ENCODE assay signal across 26 mouse cellular contexts in genomic region chr1:40586776-40587175, GRCm38 (mm10). TPM values are rescaled to one million over a fixed set of nuclear protein-coding genes. Genes with fewer than 3 reads are reported as not detected.
A peak's percentile ranks its signal among the peaks of the same experiment; 100 is the strongest.
DNase-seq lines count a peak whose midpoint lies in the region; ATAC-seq and TF ChIP-seq lines count a peak whose summit lies in the region.
"Had no signal": no experiment of that assay in that cellular context is flagged by ENCODE, and none has a peak within 500 bp of the region (broad histone marks: within the 10 kb centered on the region; RNA-seq: fewer than 3 reads in every experiment).

No protein-coding gene starts in this region.

- no peak overlapping the region for H3K4me2 ChIP-seq in heart, embryonic 11.5 days
- H3K4me2 ChIP-seq: hindbrain, embryonic 13.5 days; limb, embryonic 15.5 days; liver, embryonic 15.5 days; neural tube, embryonic 13.5 days had no signal

- TF ChIP-seq CTCF in gastrocnemius, adult 2 months (IDR thresholded peaks at IDR 0.05) = no peak

- H3K27me3 ChIP-seq in heart, embryonic 11.5 days (ENCODE audit: control insufficient read depth, insufficient read depth, low read length) = no peaks in the 10 kb centered on the region
- H3K27me3 ChIP-seq: hindbrain, embryonic 13.5 days; limb, embryonic 15.5 days; liver, embryonic 15.5 days; neural tube, embryonic 13.5 days had no signal

- intact Hi-C loops in heart, postnatal 10 days (cut with DNase I) = no loop called here
- intact Hi-C loops in gastrocnemius, adult 2 months (cut with DNase I) = loop anchor here (5.0 kb wide), 1 partner anchor 91 kb away; no protein-coding TSS in a partner anchor

- no peak overlapping the region for H3K9ac ChIP-seq in heart, embryonic 11.5 days (ENCODE audit: low read depth, low read length)
- H3K9ac ChIP-seq: hindbrain, embryonic 13.5 days; limb, embryonic 15.5 days; liver, embryonic 15.5 days; neural tube, embryonic 13.5 days had no signal

- no peaks in the 10 kb centered on the region for H3K36me3 ChIP-seq in heart, embryonic 11.5 days (ENCODE audit: control insufficient read depth, insufficient read depth, low read length)
- H3K36me3 ChIP-seq: hindbrain, embryonic 13.5 days; limb, embryonic 15.5 days; liver, embryonic 15.5 days; midbrain, embryonic 10.5 days; neural tube, embryonic 13.5 days had no signal

- ATAC-seq in heart, embryonic 11.5 days (replicated peaks; ENCODE audit: insufficient number of reproducible peaks, low FRiP score, low TSS enrichment) = no peak
- ATAC-seq: activated CD4-positive, CD25-positive, alpha-beta regulatory T cell, adult 4 months; inflammation-experienced regulatory T-cells, adult 6 months had no signal

- no peaks in the 10 kb centered on the region for H3K9me3 ChIP-seq in heart, embryonic 11.5 days (replicated peaks; ENCODE audit: control insufficient read depth, low read length)
- H3K9me3 ChIP-seq: hindbrain, embryonic 13.5 days; limb, embryonic 15.5 days; liver, embryonic 15.5 days; midbrain, embryonic 10.5 days; neural tube, embryonic 13.5 days had no signal

- 75% methylated on average over 5 of the region's 5 CpGs for WGBS in heart, embryonic 11.5 days (ENCODE audit: insufficient replicate concordance)

- H3K4me1 ChIP-seq in heart, embryonic 11.5 days (ENCODE audit: control insufficient read depth, insufficient read depth, low read length) = no peaks in the 10 kb centered on the region
- H3K4me1 ChIP-seq: hindbrain, embryonic 13.5 days; limb, embryonic 15.5 days; liver, embryonic 15.5 days; midbrain, embryonic 10.5 days; neural tube, embryonic 13.5 days had no signal

- peak; percentile 24 for DNase-seq in adrenal gland, adult 8-10 months
- no peak for DNase-seq in adrenal gland, postnatal 25 days
- peak; percentile 4 to 5 for DNase-seq in heart, postnatal 10 days
- DNase-seq in gastrocnemius, adult 2 months = peak; percentile 66
- no peak for DNase-seq in B cell, adult 2 months
- no peak for DNase-seq in left cerebral cortex, adult 11 months (ENCODE audit: low spot score)
- DNase-seq in ovary, postnatal 10 days (ENCODE audit: low spot score) = no peak
- DNase-seq: cerebellum, adult 11 months; cerebellum, postnatal 14 days; embryo, embryonic 11 days; kidney, adult 2 months; kidney, postnatal 10 days; layer of hippocampus, postnatal 36 days; right cerebral cortex, postnatal 25 days had no signal

- H3K4me3 ChIP-seq in heart, embryonic 11.5 days (ENCODE audit: low read depth, low read length) = no peak overlapping the region
- peak overlapping the region; percentile 44 for H3K4me3 ChIP-seq in gastrocnemius, adult 2 months
- H3K4me3 ChIP-seq: hindbrain, embryonic 13.5 days; layer of hippocampus, adult 2 months; limb, embryonic 15.5 days; liver, embryonic 15.5 days; midbrain, embryonic 10.5 days; neural tube, embryonic 13.5 days had no signal

- H3K27ac ChIP-seq in heart, embryonic 11.5 days (ENCODE audit: low read depth, low read length) = no peak overlapping the region
- H3K27ac ChIP-seq in gastrocnemius, adult 2 months = peak overlapping the region; percentile 84
- H3K27ac ChIP-seq: hindbrain, embryonic 13.5 days; layer of hippocampus, adult 2 months; limb, embryonic 15.5 days; liver, embryonic 15.5 days; macrophage; midbrain, embryonic 10.5 days; neural tube, embryonic 13.5 days had no signal

RNA-seq across cellular contexts. Expression of gene Slc9a4, which starts 6.9 kb away (rescaled TPM):
- total RNA-seq in adrenal gland, adult 8-10 months (2022) = not detected
- not detected in 2 replicates for total RNA-seq in adrenal gland, postnatal 25 days (2021)
- total RNA-seq in heart, postnatal 10 days (2021) = not detected
- polyA plus RNA-seq in heart, embryonic 11.5 days (2014; fragmentation: Nextera tagmentation; extraction: Ambion mirVana) = not detected in 2 replicates
- total RNA-seq in gastrocnemius, adult 2 months (2021) = under 1 TPM; 0.64 to 0.97 TPM
- polyA plus RNA-seq: activated CD4-positive, CD25-positive, alpha-beta regulatory T cell, adult 4 months; forebrain, embryonic 11.5 days; inflammation-experienced regulatory T-cells, adult 6 months; limb, embryonic 15.5 days; liver, embryonic 15.5 days; lung, embryonic 16.5 days; midbrain, embryonic 10.5 days had no signal

Comparison
In these comparisons a context has a peak if more than half of its experiments do, and no peak if none do; other contexts are left out.
1. DNase-seq: peak in adrenal gland, adult 8-10 months (single experiment), heart, postnatal 10 days (2 of 2) and gastrocnemius, adult 2 months (single experiment); none in adrenal gland, postnatal 25 days (single experiment), B cell, adult 2 months (0 of 2), left cerebral cortex, adult 11 months (single experiment) and ovary, postnatal 10 days (single experiment).